Mouse (Mus musculus): ENCODE data around the gene Lsm3. TPM values are rescaled to one million over a fixed set of nuclear protein-coding genes. Genes with fewer than 3 reads are reported as not detected.

Lsm3 gene
- polyA plus RNA-seq, 1 experiment from 2014 or later = 379 TPM

DNA sequence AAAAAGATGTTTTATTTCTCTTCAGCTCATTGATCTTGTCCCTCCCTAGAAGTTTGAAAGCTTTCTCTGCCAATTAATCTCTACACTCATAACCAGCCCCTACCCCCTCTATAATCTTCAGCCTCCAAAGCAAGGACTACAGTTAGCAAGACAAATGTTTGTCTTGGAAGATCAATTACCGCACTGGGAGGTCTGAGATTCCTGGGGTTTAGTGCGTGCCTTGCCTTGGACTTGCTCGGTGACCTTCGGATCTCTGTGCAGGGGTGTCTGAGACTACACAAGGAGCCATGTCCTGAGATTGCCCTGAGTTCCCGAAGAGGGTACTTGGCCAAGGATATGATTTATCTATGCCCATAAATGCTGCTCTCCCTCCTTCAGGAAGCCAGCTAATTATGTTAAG is 17.6 kb downstream of the Lsm3 start:
- H3K27me3 ChIP-seq (ENCODE audit: control insufficient read depth, insufficient read depth, low read length) = no peaks in the 10 kb centered on the region
- no peaks in the 10 kb centered on the region for H3K9me3 ChIP-seq (replicated peaks; ENCODE audit: control insufficient read depth, low read length)
- H3K4me2 ChIP-seq (ENCODE audit: low read depth, low read length) = no peak overlapping the region
- ATAC-seq (replicated peaks; ENCODE audit: insufficient number of reproducible peaks, low FRiP score, low TSS enrichment, low read depth) = no peak
- no peak overlapping the region for H3K27ac ChIP-seq (replicated peaks; ENCODE audit: low read depth, low read length)
- H3K9ac ChIP-seq (replicated peaks; ENCODE audit: low read length) = no peak overlapping the region
- no peak overlapping the region for H3K4me3 ChIP-seq (ENCODE audit: low read depth, low read length)
- H3K36me3 ChIP-seq (replicated peaks; ENCODE audit: control insufficient read depth, insufficient read depth, low read depth, low read length) = no peaks in the 10 kb centered on the region
- DNase-seq (ENCODE audit: low spot score) = peak; percentile 39
- H3K4me1 ChIP-seq (ENCODE audit: control insufficient read depth, insufficient read depth, low read length) = no peaks in the 10 kb centered on the region
- 35% methylated on average over 5 of the region's 5 CpGs for WGBS

GRCm38 (mm10) chr6:91533771-91534170 is 18.0 kb downstream of the Lsm3 start:
- H3K4me2 ChIP-seq (ENCODE audit: low read depth, low read length) = no peak overlapping the region; the same call in 1 of the 2 replicates
- no peak overlapping the region for H3K4me3 ChIP-seq (ENCODE audit: low read depth, low read length)
- H3K9ac ChIP-seq (replicated peaks; ENCODE audit: low read length) = no peak overlapping the region
- H3K27me3 ChIP-seq (ENCODE audit: control insufficient read depth, insufficient read depth, low read length) = no peaks in the 10 kb centered on the region
- WGBS = 45% methylated on average over 2 of the region's 2 CpGs
- DNase-seq (ENCODE audit: low spot score) (no peak), ATAC-seq (replicated peaks; ENCODE audit: insufficient number of reproducible peaks, low FRiP score, low TSS enrichment, low read depth) (no peak)
- H3K27ac ChIP-seq (replicated peaks; ENCODE audit: low read depth, low read length) = 0 out of 2 replicates have a peak overlapping the region, but pooled peaks have one; percentile 16
- no peaks in the 10 kb centered on the region for H3K4me1 ChIP-seq (ENCODE audit: control insufficient read depth, insufficient read depth, low read length)
- H3K36me3 ChIP-seq (replicated peaks; ENCODE audit: control insufficient read depth, insufficient read depth, low read depth, low read length) = no peaks in the 10 kb centered on the region
- no peaks in the 10 kb centered on the region for H3K9me3 ChIP-seq (replicated peaks; ENCODE audit: control insufficient read depth, low read length)

- no peaks in the 10 kb centered on the region for H3K9me3 ChIP-seq (replicated peaks; ENCODE audit: control insufficient read depth, low read length)
- WGBS = 83% methylated on average over 4 of the region's 4 CpGs
Measured at GRCm38 (mm10) chr6:91534268-91534667, 18.5 kb downstream of the Lsm3 start.

DNA sequence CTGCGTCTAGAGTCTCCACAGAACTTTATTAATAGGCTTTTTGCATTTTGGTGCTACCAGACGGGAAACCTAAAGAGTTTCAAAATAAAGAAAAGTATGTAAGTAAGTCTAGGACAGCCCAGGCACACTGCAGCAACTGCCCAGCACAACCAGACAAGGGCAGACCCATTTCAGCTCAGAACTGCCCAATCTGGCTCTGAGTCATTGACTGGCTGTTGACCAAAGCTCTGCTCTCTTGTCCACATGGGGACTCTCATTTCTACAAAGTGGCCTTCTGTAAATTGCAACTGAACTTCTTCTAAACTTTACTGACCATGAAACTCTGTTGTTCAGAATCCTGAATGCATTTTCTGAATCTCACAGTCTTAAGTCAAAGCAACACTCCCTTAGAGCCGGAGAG is 19.5 kb downstream of the Lsm3 start:
- H3K4me2 ChIP-seq (ENCODE audit: low read depth, low read length) = no peak overlapping the region
- no peaks in the 10 kb centered on the region for H3K27me3 ChIP-seq (ENCODE audit: control insufficient read depth, insufficient read depth, low read length)
- ATAC-seq (replicated peaks; ENCODE audit: insufficient number of reproducible peaks, low FRiP score, low TSS enrichment, low read depth) (no peak), DNase-seq (ENCODE audit: low spot score) (no peak)
- WGBS = 76% methylated on average over 3 of the region's 3 CpGs
- no peak overlapping the region for H3K27ac ChIP-seq (replicated peaks; ENCODE audit: low read depth, low read length)
- H3K36me3 ChIP-seq (replicated peaks; ENCODE audit: control insufficient read depth, insufficient read depth, low read depth, low read length) = no peaks in the 10 kb centered on the region
- no peaks in the 10 kb centered on the region for H3K4me1 ChIP-seq (ENCODE audit: control insufficient read depth, insufficient read depth, low read length)
- no peak overlapping the region for H3K9ac ChIP-seq (replicated peaks; ENCODE audit: low read length)
- no peaks in the 10 kb centered on the region for H3K9me3 ChIP-seq (replicated peaks; ENCODE audit: control insufficient read depth, low read length)
- H3K4me3 ChIP-seq (ENCODE audit: low read depth, low read length) = no peak overlapping the region

More at GRCm38 (mm10) chr6:91534268-91534667, 18.5 kb downstream of the Lsm3 start:
- Histone ChIP-seq H3K36me3 (replicated peaks; ENCODE audit: control insufficient read depth, insufficient read depth, low read depth, low read length) (no peaks in the 10 kb centered on the region), H3K9ac (replicated peaks; ENCODE audit: low read length) (no peak overlapping the region), H3K27me3 (ENCODE audit: control insufficient read depth, insufficient read depth, low read length) (no peaks in the 10 kb centered on the region), H3K4me1 (ENCODE audit: control insufficient read depth, insufficient read depth, low read length) (no peaks in the 10 kb centered on the region), H3K27ac (replicated peaks; ENCODE audit: low read depth, low read length) (no peak overlapping the region), H3K4me3 (ENCODE audit: low read depth, low read length) (no peak overlapping the region), H3K4me2 (ENCODE audit: low read depth, low read length) (no peak overlapping the region)
- no peak for DNase-seq (ENCODE audit: low spot score)
- no peak for ATAC-seq (replicated peaks; ENCODE audit: insufficient number of reproducible peaks, low FRiP score, low TSS enrichment, low read depth)

- Histone ChIP-seq H3K36me3 (replicated peaks; ENCODE audit: control insufficient read depth, insufficient read depth, low read depth, low read length) (no peaks in the 10 kb centered on the region), H3K9me3 (replicated peaks; ENCODE audit: control insufficient read depth, low read length) (no peaks in the 10 kb centered on the region), H3K4me1 (ENCODE audit: control insufficient read depth, insufficient read depth, low read length) (no peaks in the 10 kb centered on the region), H3K27ac (replicated peaks; ENCODE audit: low read depth, low read length) (no peak overlapping the region), H3K4me3 (ENCODE audit: low read depth, low read length) (no peak overlapping the region), H3K27me3 (ENCODE audit: control insufficient read depth, insufficient read depth, low read length) (no peaks in the 10 kb centered on the region), H3K9ac (replicated peaks; ENCODE audit: low read length) (no peak overlapping the region), H3K4me2 (ENCODE audit: low read depth, low read length) (no peak overlapping the region)
- DNase-seq (ENCODE audit: low spot score) (no peak), ATAC-seq (replicated peaks; ENCODE audit: insufficient number of reproducible peaks, low FRiP score, low TSS enrichment, low read depth) (no peak)
- 92% methylated on average over 11 of the region's 11 CpGs for WGBS
Measured at GRCm38 (mm10) chr6:91536047-91536765, 20.5 kb downstream of the Lsm3 start.

GRCm38 (mm10) chr6:91541276-91541675 is 25.5 kb downstream of the Lsm3 start:
- Histone ChIP-seq H3K4me1 (ENCODE audit: control insufficient read depth, insufficient read depth, low read length) (no peaks in the 10 kb centered on the region; the same call in 1 of the 2 replicates), H3K27ac (replicated peaks; ENCODE audit: low read depth, low read length) (no peak overlapping the region), H3K4me2 (ENCODE audit: low read depth, low read length) (no peak overlapping the region), H3K36me3 (replicated peaks; ENCODE audit: control insufficient read depth, insufficient read depth, low read depth, low read length) (no peaks in the 10 kb centered on the region), H3K9me3 (replicated peaks; ENCODE audit: control insufficient read depth, low read length) (no peaks in the 10 kb centered on the region), H3K9ac (replicated peaks; ENCODE audit: low read length) (no peak overlapping the region), H3K4me3 (ENCODE audit: low read depth, low read length) (no peak overlapping the region), H3K27me3 (ENCODE audit: control insufficient read depth, insufficient read depth, low read length) (no peaks in the 10 kb centered on the region)
- 65% methylated on average over 3 of the region's 3 CpGs for WGBS
- DNase-seq (ENCODE audit: low spot score) (no peak), ATAC-seq (replicated peaks; ENCODE audit: insufficient number of reproducible peaks, low FRiP score, low TSS enrichment, low read depth) (no peak)

- no peak overlapping the region for H3K27ac ChIP-seq (replicated peaks; ENCODE audit: low read depth, low read length)
- WGBS = 76% methylated on average over 5 of the region's 5 CpGs
Measured at GRCm38 (mm10) chr6:91543056-91543455, 27.3 kb downstream of the Lsm3 start.

GRCm38 (mm10) chr6:91546241-91546884 is 30.6 kb downstream of the Lsm3 start:
- Histone ChIP-seq H3K9ac (replicated peaks; ENCODE audit: low read length) (no peak overlapping the region), H3K27me3 (ENCODE audit: control insufficient read depth, insufficient read depth, low read length) (no peaks in the 10 kb centered on the region), H3K4me2 (ENCODE audit: low read depth, low read length) (no peak overlapping the region), H3K4me3 (ENCODE audit: low read depth, low read length) (no peak overlapping the region), H3K4me1 (ENCODE audit: control insufficient read depth, insufficient read depth, low read length) (peaks cover 3% of the 10 kb centered on the region; the same call in 1 of the 2 replicates), H3K27ac (replicated peaks; ENCODE audit: low read depth, low read length) (no peak overlapping the region), H3K9me3 (replicated peaks; ENCODE audit: control insufficient read depth, low read length) (no peaks in the 10 kb centered on the region), H3K36me3 (replicated peaks; ENCODE audit: control insufficient read depth, insufficient read depth, low read depth, low read length) (no peaks in the 10 kb centered on the region)
- WGBS = 45% methylated on average over 9 of the region's 9 CpGs
- DNase-seq (ENCODE audit: low spot score) = no peak
- no peak for ATAC-seq (replicated peaks; ENCODE audit: insufficient number of reproducible peaks, low FRiP score, low TSS enrichment, low read depth)

More at GRCm38 (mm10) chr6:91543056-91543455, 27.3 kb downstream of the Lsm3 start:
- Histone ChIP-seq H3K4me2 (ENCODE audit: low read depth, low read length) (no peak overlapping the region), H3K36me3 (replicated peaks; ENCODE audit: control insufficient read depth, insufficient read depth, low read depth, low read length) (no peaks in the 10 kb centered on the region), H3K27me3 (ENCODE audit: control insufficient read depth, insufficient read depth, low read length) (no peaks in the 10 kb centered on the region), H3K9me3 (replicated peaks; ENCODE audit: control insufficient read depth, low read length) (no peaks in the 10 kb centered on the region), H3K4me3 (ENCODE audit: low read depth, low read length) (no peak overlapping the region), H3K4me1 (ENCODE audit: control insufficient read depth, insufficient read depth, low read length) (no peaks in the 10 kb centered on the region; the same call in 1 of the 2 replicates), H3K9ac (replicated peaks; ENCODE audit: low read length) (no peak overlapping the region)
- DNase-seq (ENCODE audit: low spot score) (no peak), ATAC-seq (replicated peaks; ENCODE audit: insufficient number of reproducible peaks, low FRiP score, low TSS enrichment, low read depth) (no peak)

Measured in embryonic facial prominence, embryonic 11.5 days (tissue).